Mouse (Mus musculus): ENCODE data around the gene Xxylt1. TPM values are rescaled to one million over a fixed set of nuclear protein-coding genes. Genes with fewer than 3 reads are reported as not detected.

The Xxylt1 gene
- polyA plus RNA-seq, 1 experiment from 2014 or later, result 11.9 TPM

DNA sequence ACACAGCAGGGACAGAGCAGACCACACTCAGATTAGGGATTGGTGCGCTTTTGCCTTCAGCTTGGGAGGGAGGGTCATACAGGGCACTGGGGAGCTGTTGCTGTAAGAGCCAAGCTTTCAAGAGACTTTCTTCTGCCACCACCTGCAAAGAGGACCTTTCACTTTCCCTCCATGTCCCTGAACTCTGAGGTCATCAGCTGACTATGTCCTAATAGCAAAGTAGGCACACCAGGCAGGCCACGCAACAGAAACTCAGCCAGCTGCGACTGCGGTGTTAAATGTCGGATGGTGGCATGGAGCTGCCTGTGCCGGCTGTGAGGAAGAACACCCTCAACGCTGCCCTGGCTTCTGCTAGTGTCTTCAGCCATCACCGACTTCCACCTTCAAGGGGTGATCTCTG lies 120.1 kb downstream of the Xxylt1 start:
- Histone ChIP-seq H3K27me3 (replicated peaks) (no peaks in the 10 kb centered on the region), H3K36me3 (replicated peaks) (no peaks in the 10 kb centered on the region), H3K9ac (no peak overlapping the region), H3K27ac (no peak overlapping the region), H3K4me3 (no peak overlapping the region), H3K4me1 (no peaks in the 10 kb centered on the region), H3K4me2 (no peak overlapping the region), H3K9me3 (no peaks in the 10 kb centered on the region)
- ATAC-seq (replicated peaks), result no peak
- WGBS, result 84% methylated on average over 8 of the region's 8 CpGs

DNA sequence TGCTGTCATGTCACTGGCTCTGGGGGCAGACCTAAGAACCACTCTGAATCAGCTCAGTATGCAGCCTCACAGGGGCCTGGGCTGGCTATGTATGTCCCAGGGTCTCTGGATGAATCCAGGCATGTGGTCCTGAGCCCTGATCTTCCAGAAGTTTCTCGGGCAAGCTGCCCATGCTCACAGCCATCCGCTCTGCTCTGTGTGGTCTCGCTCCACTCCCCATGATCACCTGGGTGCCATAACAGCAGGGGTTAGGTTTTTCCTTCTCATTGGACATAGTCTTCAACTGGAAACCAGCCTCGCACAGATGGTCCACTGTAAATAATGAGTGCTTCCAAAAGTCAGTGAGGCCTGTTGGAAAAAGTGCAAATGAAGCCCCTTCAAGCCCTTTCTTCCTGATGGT lies 121.0 kb downstream of the Xxylt1 start:
- H3K27ac ChIP-seq, result no peak overlapping the region
- no peaks in the 10 kb centered on the region for H3K9me3 ChIP-seq
- 90% methylated on average over 4 of the region's 4 CpGs for WGBS
- H3K27me3 ChIP-seq (replicated peaks), result no peaks in the 10 kb centered on the region
- H3K4me3 ChIP-seq, result no peak overlapping the region
- no peaks in the 10 kb centered on the region for H3K4me1 ChIP-seq
- H3K4me2 ChIP-seq, result no peak overlapping the region
- no peaks in the 10 kb centered on the region for H3K36me3 ChIP-seq (replicated peaks)
- ATAC-seq (replicated peaks), result no peak
- no peak overlapping the region for H3K9ac ChIP-seq

GRCm38 (mm10) chr16:30959692-30960091 lies 121.5 kb downstream of the Xxylt1 start:
- H3K4me2 ChIP-seq, result no peak overlapping the region
- H3K9me3 ChIP-seq, result no peaks in the 10 kb centered on the region
- no peaks in the 10 kb centered on the region for H3K36me3 ChIP-seq (replicated peaks)
- 89% methylated on average over 12 of the region's 12 CpGs for WGBS
- no peaks in the 10 kb centered on the region for H3K27me3 ChIP-seq (replicated peaks)
- no peak overlapping the region for H3K4me3 ChIP-seq
- H3K4me1 ChIP-seq, result no peaks in the 10 kb centered on the region
- H3K27ac ChIP-seq, result no peak overlapping the region
- H3K9ac ChIP-seq, result no peak overlapping the region
- ATAC-seq (replicated peaks), result no peak

- no peak for ATAC-seq (replicated peaks)
- WGBS, result 88% methylated on average over 8 of the region's 8 CpGs
- no peak overlapping the region for H3K4me2 ChIP-seq
- H3K27me3 ChIP-seq (replicated peaks), result no peaks in the 10 kb centered on the region
- no peaks in the 10 kb centered on the region for H3K9me3 ChIP-seq
- H3K27ac ChIP-seq, result no peak overlapping the region
- H3K4me3 ChIP-seq, result no peak overlapping the region
- H3K36me3 ChIP-seq (replicated peaks), result no peaks in the 10 kb centered on the region
- H3K4me1 ChIP-seq, result no peaks in the 10 kb centered on the region
- H3K9ac ChIP-seq, result no peak overlapping the region
Observed at GRCm38 (mm10) chr16:30956141-30956540, 125.1 kb downstream of the Xxylt1 start.

DNA sequence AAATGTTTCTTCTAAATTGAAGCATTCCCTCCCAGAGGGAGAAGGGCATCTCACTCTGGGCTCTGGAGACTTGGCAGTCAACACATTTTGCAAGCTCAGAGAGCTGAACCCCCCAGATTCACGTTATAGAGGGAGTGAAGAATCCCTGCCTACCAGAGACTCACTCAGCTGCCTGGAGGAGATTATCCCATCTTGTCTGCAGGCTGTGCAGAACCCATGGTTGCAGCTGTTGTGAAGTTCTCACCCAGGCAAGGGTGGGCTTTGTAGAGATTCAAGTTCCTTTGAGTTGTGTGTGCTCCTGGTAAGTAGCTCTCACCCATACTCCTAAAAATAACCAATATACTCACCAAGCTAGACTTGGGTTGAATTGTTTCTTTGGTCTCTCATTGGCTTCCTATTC lies 132.6 kb downstream of the Xxylt1 start:
- 74% methylated on average over 1 of the region's 1 CpGs for WGBS
- no peak for ATAC-seq (replicated peaks)
- Histone ChIP-seq H3K4me1 (no peaks in the 10 kb centered on the region), H3K27ac (no peak overlapping the region), H3K36me3 (replicated peaks) (no peaks in the 10 kb centered on the region), H3K4me3 (no peak overlapping the region), H3K9me3 (no peaks in the 10 kb centered on the region), H3K9ac (no peak overlapping the region), H3K4me2 (no peak overlapping the region), H3K27me3 (replicated peaks) (no peaks in the 10 kb centered on the region)

DNA sequence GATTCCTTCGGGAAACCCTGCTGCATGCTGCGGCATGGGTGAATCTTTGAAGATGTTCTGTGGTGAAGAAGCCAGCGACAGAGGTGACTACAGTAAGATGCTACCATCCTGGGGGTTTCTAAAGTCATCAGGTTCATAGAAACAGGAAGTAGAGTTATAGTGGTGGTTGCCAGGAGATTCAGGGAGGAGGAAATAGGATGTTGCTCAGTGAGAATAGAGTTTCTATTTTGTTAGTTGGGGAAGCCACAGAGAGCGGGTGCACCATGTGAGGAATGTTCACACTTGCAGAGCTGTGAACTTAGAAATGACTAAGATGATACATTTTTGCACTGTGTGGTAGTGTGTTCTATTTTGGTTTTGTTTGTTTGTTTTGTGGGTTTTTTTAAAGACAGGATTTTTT lies 133.0 kb downstream of the Xxylt1 start:
- Histone ChIP-seq H3K4me1 (no peaks in the 10 kb centered on the region), H3K27me3 (replicated peaks) (no peaks in the 10 kb centered on the region), H3K36me3 (replicated peaks) (no peaks in the 10 kb centered on the region), H3K4me3 (no peak overlapping the region), H3K27ac (no peak overlapping the region), H3K4me2 (no peak overlapping the region), H3K9ac (no peak overlapping the region), H3K9me3 (no peaks in the 10 kb centered on the region)
- no peak for ATAC-seq (replicated peaks)
- WGBS, result 92% methylated on average over 4 of the region's 4 CpGs

- no peak for ATAC-seq (replicated peaks)
- H3K27me3 ChIP-seq (replicated peaks), result no peaks in the 10 kb centered on the region
- 88% methylated on average over 8 of the region's 8 CpGs for WGBS
- no peak overlapping the region for H3K4me3 ChIP-seq
- 0 out of 2 replicates have a peak, but pooled peaks cover 2% of the 10 kb centered on the region for H3K4me1 ChIP-seq
- H3K36me3 ChIP-seq (replicated peaks), result no peaks in the 10 kb centered on the region
- no peak overlapping the region for H3K9ac ChIP-seq
- H3K4me2 ChIP-seq, result no peak overlapping the region
- no peak overlapping the region for H3K27ac ChIP-seq
- H3K9me3 ChIP-seq, result no peaks in the 10 kb centered on the region
Observed at GRCm38 (mm10) chr16:30944886-30945285, 136.3 kb downstream of the Xxylt1 start.

DNA sequence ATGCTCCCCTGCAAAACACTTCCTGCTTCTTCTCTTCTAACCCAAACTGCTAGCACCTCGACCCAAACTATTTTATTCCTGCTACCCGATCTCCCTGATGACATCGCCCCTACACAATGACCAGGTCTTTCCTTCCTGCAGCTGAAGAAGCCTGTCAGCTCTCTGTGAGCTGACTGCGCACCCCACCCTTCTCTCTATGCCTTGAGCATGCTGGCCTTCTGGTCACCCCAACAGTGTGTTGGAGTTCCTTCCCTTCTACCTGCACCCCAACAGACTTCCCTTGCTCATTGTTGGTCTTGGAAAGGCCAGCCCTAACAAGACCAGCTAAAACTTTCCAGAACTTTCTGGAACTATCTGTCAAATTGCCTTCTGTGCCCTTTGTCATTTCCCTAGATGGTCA lies 137.3 kb downstream of the Xxylt1 start:
- Histone ChIP-seq H3K27ac (no peak overlapping the region), H3K4me1 (0 out of 2 replicates have a peak, but pooled peaks cover 2% of the 10 kb centered on the region), H3K27me3 (replicated peaks) (no peaks in the 10 kb centered on the region), H3K9ac (no peak overlapping the region), H3K4me3 (no peak overlapping the region), H3K9me3 (no peaks in the 10 kb centered on the region), H3K4me2 (no peak overlapping the region), H3K36me3 (replicated peaks) (no peaks in the 10 kb centered on the region)
- WGBS, result 87% methylated on average over 4 of the region's 4 CpGs
- ATAC-seq (replicated peaks), result no peak

DNA sequence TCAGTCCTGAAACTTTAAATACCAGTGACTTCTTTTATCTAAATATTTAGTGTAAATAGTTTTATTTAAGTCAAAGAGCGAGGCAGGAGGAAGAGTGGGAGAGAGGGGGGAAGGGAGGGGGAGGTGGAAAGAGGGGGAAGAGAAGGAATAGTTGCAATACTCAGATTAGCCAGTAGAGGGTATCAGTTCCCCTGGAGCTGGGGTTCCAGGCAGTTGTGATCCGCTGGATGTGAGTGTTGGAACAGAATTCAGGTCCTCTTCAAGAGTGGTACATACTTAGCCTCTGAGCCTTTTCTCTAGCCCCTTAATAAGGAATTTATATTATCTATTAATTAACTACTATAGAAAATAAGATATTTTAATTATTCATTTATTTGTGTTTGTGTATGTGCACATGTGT lies 140.5 kb downstream of the Xxylt1 start:
- Histone ChIP-seq H3K36me3 (replicated peaks) (no peaks in the 10 kb centered on the region), H3K9me3 (no peaks in the 10 kb centered on the region), H3K27me3 (replicated peaks) (no peaks in the 10 kb centered on the region), H3K4me2 (no peak overlapping the region), H3K4me1 (peaks cover 2% of the 10 kb centered on the region; the same call in 1 of the 2 replicates), H3K4me3 (no peak overlapping the region), H3K27ac (no peak overlapping the region), H3K9ac (no peak overlapping the region)
- no peak for ATAC-seq (replicated peaks)
- WGBS, result 77% methylated on average over 2 of the region's 2 CpGs

- WGBS, result 9% methylated on average over 3 of the region's 3 CpGs
- no peak overlapping the region for H3K27ac ChIP-seq
- H3K36me3 ChIP-seq (replicated peaks), result no peaks in the 10 kb centered on the region
- H3K9ac ChIP-seq, result no peak overlapping the region
- no peak overlapping the region for H3K4me2 ChIP-seq
- H3K4me3 ChIP-seq, result no peak overlapping the region
- no peaks in the 10 kb centered on the region for H3K9me3 ChIP-seq
- H3K4me1 ChIP-seq, result peaks cover 6% of the 10 kb centered on the region; the same call in 1 of the 2 replicates
- no peak for ATAC-seq (replicated peaks)
- H3K27me3 ChIP-seq (replicated peaks), result no peaks in the 10 kb centered on the region
Observed at GRCm38 (mm10) chr16:30939903-30940302, 141.3 kb downstream of the Xxylt1 start.

GRCm38 (mm10) chr16:30939210-30939609 lies 142.0 kb downstream of the Xxylt1 start:
- H3K4me2 ChIP-seq, result no peak overlapping the region
- no peak overlapping the region for H3K4me3 ChIP-seq
- peaks cover 6% of the 10 kb centered on the region; the same call in 1 of the 2 replicates for H3K4me1 ChIP-seq
- no peak overlapping the region for H3K27ac ChIP-seq
- 79% methylated on average over 8 of the region's 8 CpGs for WGBS
- H3K36me3 ChIP-seq (replicated peaks), result no peaks in the 10 kb centered on the region
- H3K9ac ChIP-seq, result no peak overlapping the region
- no peaks in the 10 kb centered on the region for H3K9me3 ChIP-seq
- no peaks in the 10 kb centered on the region for H3K27me3 ChIP-seq (replicated peaks)
- ATAC-seq (replicated peaks), result no peak

- no peaks in the 10 kb centered on the region for H3K27me3 ChIP-seq (replicated peaks)
- no peak overlapping the region for H3K9ac ChIP-seq
- 83% methylated on average over 3 of the region's 3 CpGs for WGBS
- no peak overlapping the region for H3K27ac ChIP-seq
- no peak overlapping the region for H3K4me3 ChIP-seq
- no peaks in the 10 kb centered on the region for H3K9me3 ChIP-seq
- H3K4me2 ChIP-seq, result no peak overlapping the region
- H3K4me1 ChIP-seq, result peaks cover 6% of the 10 kb centered on the region; the same call in 1 of the 2 replicates
- no peak for ATAC-seq (replicated peaks)
- no peaks in the 10 kb centered on the region for H3K36me3 ChIP-seq (replicated peaks)
Observed at GRCm38 (mm10) chr16:30938664-30939063, 142.6 kb downstream of the Xxylt1 start.

DNA sequence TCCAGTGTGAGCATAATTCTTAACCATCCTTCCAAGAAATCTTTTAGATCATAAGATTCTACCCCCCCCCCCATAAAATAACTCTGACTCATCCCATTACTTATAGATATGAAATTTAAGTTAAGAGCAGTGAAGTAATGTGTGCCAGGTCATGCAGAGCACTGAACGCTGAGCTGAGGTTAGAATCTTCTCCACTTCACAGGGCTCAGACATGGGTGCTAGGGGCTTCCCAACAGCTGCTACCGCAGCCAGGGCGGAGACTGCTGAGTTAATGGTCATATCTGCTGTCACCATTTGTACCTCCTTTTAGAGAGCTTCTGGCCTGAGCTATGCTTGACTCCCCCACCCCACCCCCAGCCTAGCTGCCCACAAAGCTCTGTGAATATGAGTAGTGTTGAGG lies 143.6 kb downstream of the Xxylt1 start:
- Histone ChIP-seq H3K9me3 (no peaks in the 10 kb centered on the region), H3K4me1 (peaks cover 6% of the 10 kb centered on the region; the same call in 1 of the 2 replicates), H3K36me3 (replicated peaks) (no peaks in the 10 kb centered on the region), H3K27me3 (replicated peaks) (no peaks in the 10 kb centered on the region), H3K27ac (no peak overlapping the region), H3K9ac (no peak overlapping the region), H3K4me3 (no peak overlapping the region), H3K4me2 (no peak overlapping the region)
- ATAC-seq (replicated peaks), result no peak
- WGBS, result 95% methylated on average over 3 of the region's 3 CpGs

All from midbrain, embryonic 15.5 days (tissue).